Mouse (Mus musculus) liver, postnatal 0 days (tissue): ENCODE measurements around the gene Dnm1l. TPM values are rescaled to one million over a fixed set of nuclear protein-coding genes. Genes with fewer than 3 reads are reported as not detected.

Experiments
- ATAC-seq: fragments of 200-750 bp; cut with Nextera tagmentation; 2 replicates; pipeline ENCODE4 v1.8.0; 2017; ENCODE audit warnings: mild to moderate bottlenecking, moderate library complexity
- DNase-seq: peaks from one replicate; pipeline ENCODE4 v3.0.0-alpha.2; 2016
- H3K27ac ChIP-seq: fragments of 300-500 bp; sonication (generic); 2 replicates; pipeline ENCODE4 v1.5.1; 2014; ENCODE audit warnings: antibody characterized with exemption, moderate library complexity, mild to moderate bottlenecking, low read depth
- H3K27me3 ChIP-seq: fragments of 300-500 bp; sonication (generic); 2 replicates; pipeline ENCODE4 v1.6.1; 2014; ENCODE audit warnings: low read length, control low read depth, mixed read lengths; ENCODE audit not compliant: insufficient read depth
- H3K36me3 ChIP-seq: fragments of 300-500 bp; sonication (generic); replicated peaks from 2 replicates; pipeline ENCODE4 v1.6.1; 2014; ENCODE audit warnings: mild to moderate bottlenecking, control low read depth, low read length, moderate library complexity, mixed read lengths; ENCODE audit not compliant: insufficient read depth
- H3K4me1 ChIP-seq: fragments of 300-500 bp; sonication (generic); 2 replicates; pipeline ENCODE4 v1.6.1; 2014; ENCODE audit warnings: antibody characterized with exemption, mild to moderate bottlenecking, control low read depth; ENCODE audit not compliant: insufficient read depth
- H3K4me2 ChIP-seq: fragments of 300-500 bp; sonication (generic); 2 replicates; pipeline ENCODE4 v1.6.1; 2014; ENCODE audit warnings: low read depth, mild to moderate bottlenecking, low read length, moderate library complexity, mixed read lengths
- H3K4me3 ChIP-seq: fragments of 300-500 bp; sonication (generic); 2 replicates; pipeline ENCODE4 v1.5.1; 2014; ENCODE audit warnings: low read depth, low read length
- H3K9ac ChIP-seq: fragments of 300-500 bp; sonication (generic); replicated peaks from 2 replicates; pipeline ENCODE4 v1.6.1; 2014; ENCODE audit warnings: mild to moderate bottlenecking, moderate library complexity
- H3K9me3 ChIP-seq: fragments of 300-500 bp; sonication (generic); 2 replicates; pipeline ENCODE4 v1.6.1; 2016; ENCODE audit warnings: mild to moderate bottlenecking, control low read depth, low read length, mixed read lengths
- CTCF ChIP-seq: sonication (generic); IDR thresholded peaks from 2 replicates; pipeline ENCODE4 v1.5.1; 2016; ENCODE audit warnings: antibody characterized with exemption, low read depth
- EP300 ChIP-seq: IDR thresholded peaks from 2 replicates; pipeline ENCODE4 v1.6.1; 2016; ENCODE audit warnings: antibody characterized with exemption, low read depth, mild to moderate bottlenecking
- WGBS: fragments of 180-500 bp; shearing (Covaris S2); extraction: QIAGEN DNeasy Blood & Tissue Kit; methylation state at CpG from one replicate; pipeline ENCODE4 v1.1.7; 2014; ENCODE audit not compliant: insufficient replicate concordance; 5-methylcytosine and 5-hydroxymethylcytosine counted together
- polyA plus RNA-seq: library from polyadenylated mRNA; unstranded; fragments of >200 nt; fragmentation: Nextera tagmentation; extraction: Ambion mirVana; gene quantifications from 2 replicates; pipeline ENCODE4 v1.2.1, GENCODE M21; 2015

Dnm1l gene
- polyA plus RNA-seq, 1 experiment from 2014 or later, result 18.8 TPM

DNA sequence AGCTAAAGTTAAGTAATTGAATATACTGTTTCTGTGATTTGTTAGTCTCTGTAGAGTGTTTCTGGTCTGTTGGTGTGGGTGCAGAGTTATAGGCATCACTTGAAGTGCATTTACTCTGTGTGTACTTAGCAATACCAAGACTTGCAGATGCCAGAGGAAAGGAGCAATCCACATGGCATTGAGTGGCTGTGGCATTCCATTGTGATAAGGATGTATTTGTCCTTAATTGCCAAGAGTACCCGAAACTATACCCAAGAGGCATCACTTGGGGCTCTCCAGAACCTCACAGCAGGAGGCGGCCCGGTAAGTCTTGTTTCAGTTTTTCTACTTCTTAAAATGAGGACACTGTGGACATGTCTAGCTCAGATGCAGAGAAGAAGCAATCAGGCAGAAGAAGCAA, 96.3 kb downstream of the Dnm1l start:
- H3K4me1 ChIP-seq, result no peaks in the 10 kb centered on the region
- WGBS, result 91% methylated on average over 3 of the region's 3 CpGs
- H3K9me3 ChIP-seq, result no peaks in the 10 kb centered on the region
- H3K4me2 ChIP-seq, result no peak overlapping the region
- no peak for TF ChIP-seq CTCF
- no peak for TF ChIP-seq EP300
- no peaks in the 10 kb centered on the region for H3K27me3 ChIP-seq
- H3K9ac ChIP-seq, result no peak overlapping the region
- DNase-seq (no peak), ATAC-seq (no peak)
- H3K27ac ChIP-seq, result no peak overlapping the region
- peaks cover 2% of the 10 kb centered on the region; the same call in 1 of the 2 replicates for H3K36me3 ChIP-seq
- no peak overlapping the region for H3K4me3 ChIP-seq

Other genes starting within 250 kb of the Dnm1l start
- 14.4 and 18.5 TPM in 2 replicates for gene Pkp2, start 145.6 kb downstream of the Dnm1l start, polyA plus RNA-seq
- gene Yars2, start 56.0 kb downstream of the Dnm1l start, polyA plus RNA-seq, result 17.8 and 18.7 TPM in 2 replicates
- 1.9 and 2.1 TPM in 2 replicates for gene Fgd4, start 241.6 kb upstream of the Dnm1l start, polyA plus RNA-seq